Mouse (Mus musculus): ENCODE results near the gene Gm15023. TPM values are rescaled to one million over a fixed set of nuclear protein-coding genes. Genes with fewer than 3 reads are reported as not detected.
"Not testable (repeated sequence)": the region's sequence is repeated elsewhere in the genome, so short reads cannot be mapped to it uniquely, and the experiment has no call there.

Gene Gm15023
- polyA plus RNA-seq (2015; fragmentation: Nextera tagmentation; extraction: Ambion mirVana) = not detected in 2 replicates

DNA sequence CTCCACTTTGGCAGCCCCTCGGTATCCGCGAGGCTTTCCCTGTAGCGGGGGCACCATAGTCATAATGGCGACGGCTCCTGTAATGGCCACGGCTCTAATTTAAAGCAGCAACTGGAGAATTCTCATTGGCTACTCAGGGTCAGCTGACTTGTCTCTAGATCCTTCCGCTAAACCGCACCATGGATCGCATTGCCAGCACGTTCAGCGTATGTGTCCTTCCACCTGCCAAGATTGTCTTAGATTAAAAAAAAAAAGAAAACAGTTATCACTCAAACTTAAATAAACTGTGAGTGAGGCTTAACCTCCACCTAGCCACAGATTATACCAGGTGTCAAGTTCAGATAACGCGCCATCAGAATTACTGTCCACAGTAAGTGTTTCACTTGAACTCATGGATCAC, at the start of gene Gm15023:
Gm15023 (minus strand) TSS at position 101 of the 400 bp plus-strand sequence.
- H3K27me3 ChIP-seq; H3K36me3 ChIP-seq; H3K4me2 ChIP-seq (replicated peaks); ATAC-seq; H3K9ac ChIP-seq (replicated peaks); H3K4me1 ChIP-seq (replicated peaks); H3K4me3 ChIP-seq (replicated peaks); H3K27ac ChIP-seq; H3K9me3 ChIP-seq: not testable (repeated sequence)
- WGBS = 95% methylated on average over 7 of the region's 14 CpGs

DNA sequence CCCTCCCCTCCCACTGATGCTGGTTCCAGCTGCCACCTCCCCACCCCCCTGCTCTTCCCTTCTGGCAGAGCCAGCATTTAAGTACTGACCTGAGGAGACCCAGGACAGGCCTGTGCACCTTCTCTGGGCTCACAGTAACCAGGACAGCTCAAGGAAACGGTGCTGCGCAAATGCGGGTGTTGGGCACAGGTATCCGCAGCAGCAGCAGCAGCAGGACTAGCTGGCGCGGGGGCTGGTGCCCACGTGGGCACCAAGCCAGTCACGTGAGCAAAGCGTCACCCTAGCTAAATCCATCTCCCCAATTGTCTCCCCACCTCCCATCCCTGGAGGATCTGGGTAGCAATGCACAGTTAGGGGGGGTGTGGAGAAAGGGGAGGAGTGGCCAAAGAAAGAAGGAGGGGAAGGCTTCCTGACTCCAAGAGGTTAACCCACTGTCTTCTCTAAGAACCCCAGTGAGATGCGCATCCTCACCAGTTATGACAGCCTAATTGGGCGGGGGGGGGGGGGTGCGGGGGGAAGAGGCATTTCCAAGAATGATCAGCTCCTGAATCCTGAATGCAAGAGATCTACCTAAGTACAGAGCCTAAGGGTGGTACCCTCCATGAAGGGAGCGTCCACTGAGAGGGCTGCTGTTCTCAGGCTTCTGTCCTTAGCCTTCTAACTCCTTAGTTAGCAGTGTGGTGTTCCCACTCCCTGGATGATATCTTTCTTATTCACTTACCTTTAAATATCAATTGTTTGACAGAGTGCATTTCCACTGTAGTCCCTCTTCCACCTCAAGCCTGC, 33.2 kb upstream of the Gm15023 start, which contains the start of gene Tceal6:
Tceal6 (minus strand) TSS at position 252 of the 786 bp plus-strand sequence.
- Histone ChIP-seq H3K9me3 (no peaks in the 10 kb centered on the region), H3K27ac (no peak within 1 kb of the TSS), H3K27me3 (no peaks in the 10 kb centered on the region), H3K4me1 (replicated peaks) (no peaks in the 10 kb centered on the region), H3K4me3 (replicated peaks) (peak within 1 kb of the TSS; percentile 49), H3K4me2 (replicated peaks) (peak within 1 kb of the TSS; percentile 58), H3K9ac (replicated peaks) (peak within 1 kb of the TSS; percentile 64), H3K36me3 (no peaks in the 10 kb centered on the region)
- ATAC-seq = peak; percentile 95
- 32% methylated on average over 12 of the region's 13 CpGs for WGBS

GRCm38 (mm10) chrX:135209773-135210435, 32.5 kb upstream of the Gm15023 start:
- H3K4me1 ChIP-seq (replicated peaks); H3K27me3 ChIP-seq; H3K9me3 ChIP-seq; H3K36me3 ChIP-seq; H3K27ac ChIP-seq: not testable (repeated sequence)
- WGBS = 24% methylated on average over 21 of the region's 21 CpGs
- peak overlapping the region; percentile 64 for H3K9ac ChIP-seq (replicated peaks)
- peak; percentile 78 for ATAC-seq
- peak overlapping the region; percentile 49 for H3K4me3 ChIP-seq (replicated peaks)
- peak overlapping the region; percentile 58 for H3K4me2 ChIP-seq (replicated peaks)

DNA sequence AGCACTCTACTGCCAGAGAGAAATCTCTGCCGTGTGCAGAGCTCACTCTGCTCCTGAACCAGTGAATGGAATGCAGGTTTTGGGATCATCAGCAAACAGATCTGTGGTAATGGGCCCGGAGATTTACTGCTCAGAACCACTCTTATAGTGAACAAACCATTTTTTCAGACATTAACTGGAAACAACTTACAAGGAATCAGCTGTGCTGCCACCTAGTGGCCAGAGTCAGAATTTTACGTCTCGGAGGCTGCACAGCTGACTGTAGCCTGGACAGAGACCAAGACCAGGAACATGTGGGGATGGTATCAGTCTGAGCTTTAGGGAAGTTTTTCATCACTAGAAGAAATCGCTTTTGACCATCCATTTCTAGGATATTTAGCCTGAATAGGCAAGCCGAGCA, 12.5 kb upstream of the Gm15023 start:
- H3K9me3 ChIP-seq; H3K9ac ChIP-seq (replicated peaks); H3K27ac ChIP-seq; ATAC-seq; H3K36me3 ChIP-seq; H3K4me3 ChIP-seq (replicated peaks); H3K4me1 ChIP-seq (replicated peaks); H3K27me3 ChIP-seq; H3K4me2 ChIP-seq (replicated peaks): not testable (repeated sequence)
- WGBS = no CpG with 5 or more reads among the region's 6 CpGs

- not testable (repeated sequence) for H3K4me1 ChIP-seq (replicated peaks); H3K27ac ChIP-seq; H3K27me3 ChIP-seq; H3K9me3 ChIP-seq; ATAC-seq; H3K36me3 ChIP-seq; H3K4me3 ChIP-seq (replicated peaks); H3K4me2 ChIP-seq (replicated peaks); H3K9ac ChIP-seq (replicated peaks)
- WGBS = no CpG with 5 or more reads among the region's 3 CpGs
These were observed 11.2 kb upstream of the Gm15023 start for GRCm38 (mm10) chrX:135188661-135189060.

Other genes starting within 250 kb of the Gm15023 start
- gene Nxf2, start 212.9 kb downstream of the Gm15023 start, polyA plus RNA-seq (2015; fragmentation: Nextera tagmentation; extraction: Ambion mirVana) = 0.15 and 0.39 TPM in 2 replicates
- gene Zmat1, start 168.4 kb downstream of the Gm15023 start, polyA plus RNA-seq (2015; fragmentation: Nextera tagmentation; extraction: Ambion mirVana) = 7.1 TPM in 2 replicates
- gene Tceal6, start 33.1 kb upstream of the Gm15023 start, polyA plus RNA-seq (2015; fragmentation: Nextera tagmentation; extraction: Ambion mirVana) = 22.0 and 22.7 TPM in 2 replicates
- gene Pramel3, start 124.7 kb upstream of the Gm15023 start, polyA plus RNA-seq (2015; fragmentation: Nextera tagmentation; extraction: Ambion mirVana) = not detected in 2 replicates
- gene Gm5128, start 195.7 kb upstream of the Gm15023 start, polyA plus RNA-seq (2015; fragmentation: Nextera tagmentation; extraction: Ambion mirVana) = not detected in 2 replicates